ENCODE assay signal across 8 mouse cellular contexts in the genomic region with DNA sequence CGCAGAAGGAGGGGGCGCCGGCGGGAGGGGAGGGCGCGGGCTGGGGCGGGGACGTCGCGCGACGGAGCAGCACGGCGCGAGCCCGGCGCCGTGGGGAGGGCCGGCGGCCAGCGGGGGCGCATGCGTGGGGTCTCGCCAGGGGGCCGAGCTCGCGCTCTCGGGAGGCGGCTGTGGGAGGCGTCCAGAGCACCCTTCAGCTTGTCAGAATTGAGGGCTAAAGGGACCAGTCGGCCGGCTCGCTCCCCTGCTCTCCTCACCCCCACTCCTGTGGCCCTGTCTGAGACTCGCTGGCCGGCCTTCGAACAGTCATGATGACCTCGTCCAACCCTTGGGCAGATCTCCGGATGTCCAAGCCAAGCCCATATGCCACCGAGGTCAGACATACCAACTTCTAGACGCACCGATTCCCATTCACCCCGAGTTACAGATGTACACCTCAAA. TPM values are rescaled to one million over a fixed set of nuclear protein-coding genes. Genes with fewer than 3 reads are reported as not detected.
DNase-seq lines count a peak whose midpoint lies in the region; ATAC-seq lines count a peak whose summit lies in the region.

No protein-coding gene starts in this region.

- H3K4me1 ChIP-seq in embryonic facial prominence, embryonic 13.5 days, result peaks cover 46% of the 10 kb centered on the region
- H3K4me1 ChIP-seq in limb, embryonic 12.5 days (replicated peaks), result peaks cover 32% of the 10 kb centered on the region

- H3K27me3 ChIP-seq in embryonic facial prominence, embryonic 13.5 days, result peaks cover 100% of the 10 kb centered on the region
- peaks cover 100% of the 10 kb centered on the region for H3K27me3 ChIP-seq in limb, embryonic 12.5 days

- H3K4me3 ChIP-seq in embryonic facial prominence, embryonic 13.5 days, result peak overlapping the region; percentile 54
- H3K4me3 ChIP-seq in limb, embryonic 12.5 days (replicated peaks), result peak overlapping the region; percentile 49

- H3K4me2 ChIP-seq in embryonic facial prominence, embryonic 13.5 days, result peak overlapping the region; percentile 79
- H3K4me2 ChIP-seq in limb, embryonic 12.5 days, result peak overlapping the region; percentile 73

- 0 out of 2 replicates have a peak, but pooled peaks cover 5% of the 10 kb centered on the region for H3K36me3 ChIP-seq in embryonic facial prominence, embryonic 13.5 days
- H3K36me3 ChIP-seq in limb, embryonic 12.5 days, result no peaks in the 10 kb centered on the region

- no peak for ATAC-seq in embryonic facial prominence, embryonic 13.5 days (ENCODE audit: insufficient number of reproducible peaks, insufficient read depth, low FRiP score, low TSS enrichment, low read depth)
- ATAC-seq in limb, embryonic 12.5 days (ENCODE audit: insufficient number of reproducible peaks, insufficient read depth, low FRiP score, low TSS enrichment, low read depth), result no peak
- no peak for ATAC-seq in monocyte, adult 5-6 weeks (replicated peaks; ENCODE audit: insufficient number of reproducible peaks, low FRiP score, low TSS enrichment, poor library complexity, severe bottlenecking)

- DNase-seq in kidney, postnatal 4 days, result peak; percentile 58 to 60
- DNase-seq in kidney, adult 11 months, result no peak
- peak; percentile 55 for DNase-seq in adrenal gland, postnatal 10 days
- DNase-seq in heart, postnatal 4 days, result peak; percentile 54
- peak; percentile 66 for DNase-seq in ovary, postnatal 36 days (ENCODE audit: low spot score)

- no peaks in the 10 kb centered on the region for H3K9me3 ChIP-seq in embryonic facial prominence, embryonic 13.5 days
- H3K9me3 ChIP-seq in limb, embryonic 12.5 days, result no peaks in the 10 kb centered on the region

- H3K9ac ChIP-seq in embryonic facial prominence, embryonic 13.5 days, result peak overlapping the region; percentile 71
- peak overlapping the region; percentile 59 for H3K9ac ChIP-seq in limb, embryonic 12.5 days (replicated peaks)

- WGBS in embryonic facial prominence, embryonic 13.5 days, result 2% methylated on average over 41 of the region's 42 CpGs
- WGBS in limb, embryonic 12.5 days, result 3% methylated on average over 42 of the region's 42 CpGs

- H3K27ac ChIP-seq in embryonic facial prominence, embryonic 13.5 days, result no peak overlapping the region
- H3K27ac ChIP-seq in limb, embryonic 12.5 days, result no peak overlapping the region

RNA-seq across cellular contexts. Expression of a gene that starts 8.9 kb away (rescaled TPM):
- total RNA-seq in adrenal gland, postnatal 10 days (2021), result 10 to 100 TPM in 1 of 2 experiments, 1 to 10 TPM in 1; 8.2 to 11.9 TPM
- polyA plus RNA-seq in embryonic facial prominence, embryonic 13.5 days (2015; fragmentation: Nextera tagmentation; extraction: Ambion mirVana), result 5.0 and 6.0 TPM in 2 replicates
- 1 to 10 TPM; 1.7 to 2.1 TPM for total RNA-seq in heart, postnatal 4 days (2021)
- polyA plus RNA-seq in limb, embryonic 12.5 days (2016; fragmentation: Nextera tagmentation; extraction: Ambion mirVana), result 2.8 and 3.0 TPM in 2 replicates
- 0.76 TPM in 1 of 3 replicates, not detected in the others for total RNA-seq in monocyte, adult 5-6 weeks (2017)

RNA-seq across cellular contexts. Expression of a gene that starts 9.9 kb away (rescaled TPM):
- 10 to 100 TPM in 1 of 2 experiments, 1 to 10 TPM in 1; 8.9 to 10.5 TPM for total RNA-seq in adrenal gland, postnatal 10 days (2021)
- 15.1 and 16.5 TPM in 2 replicates for polyA plus RNA-seq in embryonic facial prominence, embryonic 13.5 days (2015; fragmentation: Nextera tagmentation; extraction: Ambion mirVana)
- 1 to 10 TPM; 5.5 to 7.2 TPM for total RNA-seq in heart, postnatal 4 days (2021)
- polyA plus RNA-seq in limb, embryonic 12.5 days (2016; fragmentation: Nextera tagmentation; extraction: Ambion mirVana), result 14.3 and 14.4 TPM in 2 replicates
- total RNA-seq in monocyte, adult 5-6 weeks (2017), result 1.2 to 3.0 TPM (median 2.2 TPM) in 3 replicates

RNA-seq across cellular contexts. Expression of a gene that starts 13.9 kb away (rescaled TPM):
- 10 to 100 TPM; 20.8 to 24.2 TPM for total RNA-seq in adrenal gland, postnatal 10 days (2021)
- polyA plus RNA-seq in embryonic facial prominence, embryonic 13.5 days (2015; fragmentation: Nextera tagmentation; extraction: Ambion mirVana), result 9.0 and 9.5 TPM in 2 replicates
- total RNA-seq in heart, postnatal 4 days (2021), result 10 to 100 TPM; 15.1 to 15.2 TPM
- 8.5 and 9.5 TPM in 2 replicates for polyA plus RNA-seq in limb, embryonic 12.5 days (2016; fragmentation: Nextera tagmentation; extraction: Ambion mirVana)
- 48.8 to 62.5 TPM (median 55.3 TPM) in 3 replicates for total RNA-seq in monocyte, adult 5-6 weeks (2017)

RNA-seq across cellular contexts. Expression of a gene that starts 20.5 kb away (rescaled TPM):
- 10 to 100 TPM; 78.9 to 90.4 TPM for total RNA-seq in adrenal gland, postnatal 10 days (2021)
- polyA plus RNA-seq in embryonic facial prominence, embryonic 13.5 days (2015; fragmentation: Nextera tagmentation; extraction: Ambion mirVana), result 177 and 188 TPM in 2 replicates
- 100 to 1,000 TPM in 1 of 2 experiments, 10 to 100 TPM in 1; 98.8 to 108 TPM for total RNA-seq in heart, postnatal 4 days (2021)
- polyA plus RNA-seq in limb, embryonic 12.5 days (2016; fragmentation: Nextera tagmentation; extraction: Ambion mirVana), result 165 and 176 TPM in 2 replicates
- 43.0 to 58.3 TPM (median 56.0 TPM) in 3 replicates for total RNA-seq in monocyte, adult 5-6 weeks (2017)

RNA-seq across cellular contexts. Expression of a gene that starts 22.9 kb away (rescaled TPM):
- 1 to 10 TPM; 4.6 to 7.4 TPM for total RNA-seq in adrenal gland, postnatal 10 days (2021)
- 3.3 and 4.3 TPM in 2 replicates for polyA plus RNA-seq in embryonic facial prominence, embryonic 13.5 days (2015; fragmentation: Nextera tagmentation; extraction: Ambion mirVana)
- 1 to 10 TPM; 3.1 to 4.2 TPM for total RNA-seq in heart, postnatal 4 days (2021)
- polyA plus RNA-seq in limb, embryonic 12.5 days (2016; fragmentation: Nextera tagmentation; extraction: Ambion mirVana), result 3.8 and 4.4 TPM in 2 replicates
- 0.57 to 2.9 TPM (median 0.75 TPM) in 3 replicates for total RNA-seq in monocyte, adult 5-6 weeks (2017)
